In the genomic region with DNA sequence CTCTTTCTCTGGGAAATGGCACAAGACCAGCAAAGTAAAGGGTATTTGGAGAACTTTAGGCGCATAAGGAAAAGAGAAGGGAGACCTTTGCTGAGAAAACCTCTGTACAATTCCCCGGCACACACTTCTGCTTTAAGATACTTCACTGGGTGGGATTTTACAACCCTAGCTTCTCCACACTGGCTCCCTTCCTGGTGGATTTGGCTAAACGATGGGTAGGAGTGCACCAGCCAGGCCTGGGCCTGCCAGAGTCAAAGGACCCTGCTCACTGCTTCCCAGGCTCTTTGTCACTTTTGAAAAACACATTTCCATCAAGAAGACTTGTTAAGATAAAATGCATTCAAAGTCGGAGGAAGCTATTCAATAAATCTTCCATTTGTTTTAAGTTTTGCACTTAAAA, we compare ENCODE assay signal across 10 mouse cellular contexts. TPM values are rescaled to one million over a fixed set of nuclear protein-coding genes. Genes with fewer than 3 reads are reported as not detected.
DNase-seq lines count a peak whose midpoint lies in the region; ATAC-seq and TF ChIP-seq lines count a peak whose summit lies in the region.
"Had no signal": no experiment of that assay in that cellular context is flagged by ENCODE, and none has a peak within 500 bp of the region (broad histone marks: within the 10 kb centered on the region; RNA-seq: fewer than 3 reads in every experiment).

No protein-coding gene starts in this region.

- no peak for ATAC-seq in cerebellum, adult (ENCODE audit: insufficient number of reproducible peaks, low FRiP score, low TSS enrichment)
- no peak for ATAC-seq in liver, embryonic 11.5 days (replicated peaks; ENCODE audit: low FRiP score)
- no peak for ATAC-seq in liver, postnatal 0 days
- no peak for ATAC-seq in hindbrain, embryonic 13.5 days (ENCODE audit: low FRiP score)
- ATAC-seq in neural tube, embryonic 15.5 days (ENCODE audit: low FRiP score), result peak; percentile 32; the same call in 1 of the 2 replicates

- H3K4me3 ChIP-seq in liver, embryonic 11.5 days (ENCODE audit: low read depth, low read length), result no peak overlapping the region
- no peak overlapping the region for H3K4me3 ChIP-seq in liver, postnatal 0 days (ENCODE audit: low read depth, low read length)
- H3K4me3 ChIP-seq in hindbrain, embryonic 13.5 days, result peak overlapping the region; percentile 68
- H3K4me3 ChIP-seq in neural tube, embryonic 15.5 days (replicated peaks), result peak overlapping the region; percentile 51
- H3K4me3 ChIP-seq: liver, embryonic 15.5 days; myocyte had no signal

- no peak for TF ChIP-seq CTCF in liver, postnatal 0 days (IDR thresholded peaks at IDR 0.05; ENCODE audit: low read depth)

- H3K9me3 ChIP-seq in liver, embryonic 11.5 days (ENCODE audit: control insufficient read depth, low read length), result no peaks in the 10 kb centered on the region
- H3K9me3 ChIP-seq in liver, postnatal 0 days (ENCODE audit: low read length), result no peaks in the 10 kb centered on the region
- H3K9me3 ChIP-seq in hindbrain, embryonic 13.5 days, result no peaks in the 10 kb centered on the region
- no peaks in the 10 kb centered on the region for H3K9me3 ChIP-seq in neural tube, embryonic 15.5 days (replicated peaks)
- H3K9me3 ChIP-seq: liver, embryonic 15.5 days had no signal

- TF ChIP-seq EP300 in liver, postnatal 0 days (IDR thresholded peaks at IDR 0.05; ENCODE audit: low read depth), result no peak

- 21% methylated on average over 4 of the region's 4 CpGs for WGBS in liver, embryonic 11.5 days
- 21% methylated on average over 4 of the region's 4 CpGs for WGBS in liver, postnatal 0 days (ENCODE audit: insufficient replicate concordance)
- 12% methylated on average over 4 of the region's 4 CpGs for WGBS in hindbrain, embryonic 13.5 days
- WGBS in neural tube, embryonic 15.5 days, result 16% methylated on average over 4 of the region's 4 CpGs

- peak overlapping the region; percentile 6 for H3K4me2 ChIP-seq in liver, embryonic 11.5 days
- H3K4me2 ChIP-seq in liver, postnatal 0 days (ENCODE audit: low read depth, low read length), result no peak overlapping the region
- H3K4me2 ChIP-seq in hindbrain, embryonic 13.5 days, result peak overlapping the region; percentile 74
- H3K4me2 ChIP-seq in neural tube, embryonic 15.5 days, result peak overlapping the region; percentile 87
- H3K4me2 ChIP-seq: liver, embryonic 15.5 days had no signal

- no peaks in the 10 kb centered on the region; the same call in 1 of the 2 replicates for H3K4me1 ChIP-seq in liver, embryonic 11.5 days (replicated peaks; ENCODE audit: control insufficient read depth, insufficient read depth, low read length)
- peaks cover 2% of the 10 kb centered on the region; the same call in 1 of the 2 replicates for H3K4me1 ChIP-seq in liver, postnatal 0 days (ENCODE audit: insufficient read depth)
- peaks cover 49% of the 10 kb centered on the region for H3K4me1 ChIP-seq in hindbrain, embryonic 13.5 days (replicated peaks)
- H3K4me1 ChIP-seq in neural tube, embryonic 15.5 days, result peaks cover 51% of the 10 kb centered on the region

- DNase-seq in cerebellum, postnatal 10 days, result peak; percentile 56 to 62
- DNase-seq in liver, embryonic 11.5 days (ENCODE audit: low spot score), result no peak
- DNase-seq in liver, postnatal 0 days, result no peak
- no peak for DNase-seq in spleen, postnatal 4 days (ENCODE audit: low spot score in 2 of 2)
- DNase-seq in lung, adult 18-20 months, result no peak

- H3K9ac ChIP-seq in liver, embryonic 11.5 days (ENCODE audit: low read depth, low read length), result no peak overlapping the region; the same call in 1 of the 2 replicates
- no peak overlapping the region for H3K9ac ChIP-seq in liver, postnatal 0 days (replicated peaks)
- peak overlapping the region; percentile 99 for H3K9ac ChIP-seq in hindbrain, embryonic 13.5 days
- H3K9ac ChIP-seq in neural tube, embryonic 15.5 days (replicated peaks), result peak overlapping the region; percentile 58; the same call in 1 of the 2 replicates
- H3K9ac ChIP-seq: liver, embryonic 15.5 days had no signal

- H3K36me3 ChIP-seq in liver, embryonic 11.5 days (ENCODE audit: control insufficient read depth, insufficient read depth, low read length), result 0 out of 2 replicates have a peak, but pooled peaks cover 2% of the 10 kb centered on the region
- H3K36me3 ChIP-seq in liver, postnatal 0 days (replicated peaks; ENCODE audit: insufficient read depth, low read length), result no peaks in the 10 kb centered on the region
- H3K36me3 ChIP-seq in hindbrain, embryonic 13.5 days, result peaks cover 22% of the 10 kb centered on the region
- no peaks in the 10 kb centered on the region for H3K36me3 ChIP-seq in neural tube, embryonic 15.5 days
- H3K36me3 ChIP-seq: liver, embryonic 15.5 days had no signal

- peaks cover 87% of the 10 kb centered on the region for H3K27me3 ChIP-seq in liver, embryonic 11.5 days (replicated peaks; ENCODE audit: control insufficient read depth, insufficient read depth, low read length)
- peaks cover 79% of the 10 kb centered on the region for H3K27me3 ChIP-seq in liver, postnatal 0 days (ENCODE audit: insufficient read depth, low read length)
- peaks cover 2% of the 10 kb centered on the region; the same call in 1 of the 2 replicates for H3K27me3 ChIP-seq in hindbrain, embryonic 13.5 days
- no peaks in the 10 kb centered on the region for H3K27me3 ChIP-seq in neural tube, embryonic 15.5 days (replicated peaks)

- H3K27ac ChIP-seq in liver, embryonic 11.5 days (ENCODE audit: low read depth, low read length), result no peak overlapping the region
- H3K27ac ChIP-seq in liver, postnatal 0 days (ENCODE audit: low read depth), result no peak overlapping the region
- H3K27ac ChIP-seq in hindbrain, embryonic 13.5 days, result peak overlapping the region; percentile 97
- peak overlapping the region; percentile 48; the same call in 1 of the 2 replicates for H3K27ac ChIP-seq in neural tube, embryonic 15.5 days (replicated peaks)
- H3K27ac ChIP-seq: liver, embryonic 15.5 days had no signal

RNA-seq across cellular contexts. Expression of a gene that starts 6.3 kb away (rescaled TPM):
- 6.1 and 6.5 TPM in 2 replicates for polyA plus RNA-seq in liver, embryonic 11.5 days (2014; fragmentation: Nextera tagmentation; extraction: Ambion mirVana)
- polyA plus RNA-seq in liver, postnatal 0 days (2015; fragmentation: Nextera tagmentation; extraction: Ambion mirVana), result 0.36 and 0.52 TPM in 2 replicates
- polyA plus RNA-seq in hindbrain, embryonic 13.5 days (2015; fragmentation: Nextera tagmentation; extraction: Ambion mirVana), result 68.9 and 71.3 TPM in 2 replicates
- 30.3 and 37.8 TPM in 2 replicates for polyA plus RNA-seq in neural tube, embryonic 15.5 days (2015; fragmentation: Nextera tagmentation; extraction: Ambion mirVana)

Comparison
In these comparisons a context has a peak if more than half of its experiments do, and no peak if none do; other contexts are left out.
1. DNase-seq: peak in cerebellum, postnatal 10 days (2 of 2); none in liver, embryonic 11.5 days (single experiment), liver, postnatal 0 days (single experiment), spleen, postnatal 4 days (0 of 2) and lung, adult 18-20 months (0 of 2).
2. H3K27ac ChIP-seq: peak in hindbrain, embryonic 13.5 days (single experiment) and neural tube, embryonic 15.5 days (single experiment); none in liver, embryonic 11.5 days (single experiment) and liver, postnatal 0 days (single experiment).
3. H3K4me3 ChIP-seq: peak in hindbrain, embryonic 13.5 days (single experiment) and neural tube, embryonic 15.5 days (single experiment); none in liver, embryonic 11.5 days (single experiment) and liver, postnatal 0 days (single experiment).
4. H3K9ac ChIP-seq: peak in hindbrain, embryonic 13.5 days (single experiment) and neural tube, embryonic 15.5 days (single experiment); none in liver, embryonic 11.5 days (single experiment) and liver, postnatal 0 days (single experiment).